Mouse (Mus musculus) testis, postnatal 10 days (tissue): ENCODE results near the gene Mapk12.
A peak's percentile ranks its signal among the peaks of the same experiment; 100 is the strongest.

Source experiments
- DNase-seq: peaks from one replicate; pipeline ENCODE4 v3.0.0; 2021; ENCODE audit warnings: low spot score

Mapk12 gene

DNA sequence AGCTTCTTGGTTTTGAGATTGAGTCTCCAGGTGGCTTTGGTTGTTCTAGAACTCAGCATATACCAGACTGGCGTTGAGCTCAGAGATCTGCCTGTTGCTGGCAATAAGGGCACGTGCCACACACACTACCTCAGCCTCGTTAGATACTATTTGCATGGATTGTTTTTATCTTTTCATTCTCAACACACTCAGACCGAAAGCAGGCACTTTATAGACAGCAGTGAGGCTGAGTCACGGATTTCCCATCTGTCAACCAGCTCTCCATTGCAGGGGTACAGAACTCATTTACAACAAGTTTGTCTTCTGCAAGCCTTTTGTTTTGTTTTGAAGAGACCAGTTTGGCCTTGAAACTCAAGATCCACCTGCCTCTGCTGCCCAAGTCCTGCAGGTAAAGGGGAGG, 43.1 kb downstream of the Mapk12 start:
- no peak for DNase-seq

DNA sequence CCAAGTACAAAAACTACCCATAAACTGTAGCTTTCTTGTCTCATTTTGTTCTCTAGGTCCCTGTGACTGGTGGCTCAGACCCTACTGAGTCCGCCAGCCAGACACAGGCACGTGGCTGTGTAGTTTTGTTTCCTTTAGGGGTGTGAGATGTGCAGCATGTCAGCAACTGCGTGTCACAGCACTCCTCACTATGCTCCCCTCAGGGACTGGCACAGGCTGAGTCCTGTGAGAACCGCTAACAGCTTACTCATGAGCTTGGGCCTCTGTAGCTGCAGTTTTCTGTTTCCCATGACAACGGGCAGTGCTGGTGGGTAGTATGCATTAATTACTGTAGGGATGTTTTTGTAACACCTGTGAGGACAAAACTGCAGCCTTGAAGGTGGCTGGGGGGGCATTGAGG, 48.3 kb downstream of the Mapk12 start:
- DNase-seq = no peak

DNA sequence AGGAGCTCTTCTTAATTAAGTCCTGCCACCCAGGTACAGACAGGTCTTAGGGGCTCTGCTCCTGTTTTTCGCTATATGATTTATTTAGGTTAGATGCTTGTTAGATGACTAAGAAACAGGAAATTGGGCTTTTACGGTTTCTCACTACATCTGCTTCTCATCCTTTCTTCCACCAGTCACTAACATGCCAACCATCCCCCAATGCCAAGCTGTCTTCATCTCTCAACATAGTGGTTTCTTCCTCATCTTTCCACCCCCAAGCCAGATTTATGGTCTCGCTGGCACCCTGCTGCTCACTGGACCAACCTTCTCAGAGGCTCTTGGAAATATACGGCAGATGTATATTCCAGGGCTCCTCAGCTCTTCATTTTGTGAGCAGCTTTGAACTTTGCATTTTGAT, 49.8 kb downstream of the Mapk12 start:
- no peak for DNase-seq

DNA sequence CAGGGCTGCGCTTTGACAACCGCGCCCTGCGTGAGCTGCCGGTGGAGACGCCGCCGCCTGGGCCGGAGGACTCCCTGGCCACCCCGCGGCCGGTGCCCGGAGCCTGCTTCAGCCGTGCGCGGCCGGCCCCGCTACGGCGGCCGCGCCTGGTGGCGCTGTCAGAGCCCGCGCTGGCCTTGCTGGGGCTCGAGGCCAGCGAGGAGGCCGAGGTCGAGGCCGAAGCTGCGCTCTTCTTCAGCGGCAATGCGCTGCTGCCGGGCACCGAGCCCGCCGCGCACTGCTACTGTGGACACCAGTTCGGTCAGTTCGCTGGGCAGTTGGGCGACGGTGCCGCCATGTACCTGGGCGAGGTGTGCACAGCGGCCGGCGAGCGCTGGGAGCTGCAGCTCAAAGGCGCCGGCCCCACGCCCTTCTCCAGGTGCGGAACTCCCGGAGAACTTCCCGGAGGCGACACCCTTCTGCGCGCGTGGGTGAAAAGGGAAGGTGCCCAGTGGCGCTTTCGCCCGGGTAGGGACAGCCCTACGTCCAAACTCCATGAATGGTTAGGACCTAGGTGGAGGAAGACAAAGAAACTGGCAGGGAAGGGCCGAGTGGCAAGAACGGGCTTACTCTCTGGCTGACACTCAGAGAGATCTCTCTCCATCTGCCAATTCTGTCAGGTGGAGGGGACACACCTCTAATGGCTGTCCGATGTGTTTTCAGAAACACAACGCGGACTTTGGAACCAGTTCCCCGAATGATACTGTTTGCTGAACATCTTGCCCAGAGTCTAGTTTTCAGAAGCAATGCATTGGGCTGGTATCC, 51.1 kb downstream of the Mapk12 start:
- DNase-seq = peak; percentile 66

DNA sequence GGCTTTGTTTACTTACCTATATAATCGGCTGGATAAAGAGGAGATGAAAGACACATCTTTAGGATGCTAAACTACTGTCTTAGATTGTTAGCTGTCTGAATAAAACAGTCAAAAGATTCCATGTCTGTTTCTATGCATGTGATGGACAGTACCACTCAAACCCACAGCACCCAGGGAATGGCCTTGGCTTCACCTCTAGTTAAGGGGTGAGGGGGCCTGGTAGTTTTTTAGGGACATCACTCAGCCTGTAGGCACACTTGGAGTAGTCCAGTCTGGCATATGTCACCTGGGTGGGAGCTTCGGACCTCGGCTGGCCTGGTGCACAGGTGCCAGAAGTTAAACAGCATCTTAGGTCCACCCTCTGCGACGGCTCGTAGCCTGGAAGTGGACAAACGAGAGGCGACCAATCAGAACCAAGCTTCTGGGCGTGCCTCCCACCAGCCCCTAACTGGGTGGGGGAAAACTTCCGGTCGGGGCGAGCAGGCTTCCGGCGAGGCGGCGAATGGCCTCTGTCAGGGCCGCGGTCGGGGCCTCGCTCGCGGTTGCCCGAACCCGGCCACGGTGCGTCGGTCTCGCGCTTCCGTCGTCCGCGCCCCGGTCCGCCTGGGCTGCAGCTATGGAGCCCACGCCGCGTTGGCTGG, 51.8 kb downstream of the Mapk12 start, which contains the start of gene Selenoo:
TSS of gene Selenoo (plus strand) at position 478 of the 641 bp plus-strand sequence.
- DNase-seq = peak; percentile 91

DNA sequence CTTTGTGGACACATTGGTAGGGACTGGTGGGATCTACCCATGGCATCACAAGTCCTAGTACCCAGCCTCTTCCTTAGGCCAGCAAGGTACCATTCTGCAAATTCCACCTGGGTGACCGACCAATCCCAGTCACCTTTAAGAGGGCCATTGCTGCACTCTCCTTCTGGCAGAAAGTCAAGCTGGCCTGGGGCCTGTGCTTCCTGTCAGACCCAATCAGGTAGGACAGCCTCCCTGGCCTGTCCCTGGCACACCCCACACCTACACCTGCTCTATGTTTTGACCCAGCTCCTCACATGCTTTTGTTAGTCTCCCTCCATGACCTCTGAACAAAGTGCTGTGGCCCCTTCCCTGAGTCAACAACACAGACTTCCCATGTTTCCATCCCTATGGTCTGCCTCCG, 55.7 kb downstream of the Mapk12 start:
- peak; percentile 43 for DNase-seq

DNA sequence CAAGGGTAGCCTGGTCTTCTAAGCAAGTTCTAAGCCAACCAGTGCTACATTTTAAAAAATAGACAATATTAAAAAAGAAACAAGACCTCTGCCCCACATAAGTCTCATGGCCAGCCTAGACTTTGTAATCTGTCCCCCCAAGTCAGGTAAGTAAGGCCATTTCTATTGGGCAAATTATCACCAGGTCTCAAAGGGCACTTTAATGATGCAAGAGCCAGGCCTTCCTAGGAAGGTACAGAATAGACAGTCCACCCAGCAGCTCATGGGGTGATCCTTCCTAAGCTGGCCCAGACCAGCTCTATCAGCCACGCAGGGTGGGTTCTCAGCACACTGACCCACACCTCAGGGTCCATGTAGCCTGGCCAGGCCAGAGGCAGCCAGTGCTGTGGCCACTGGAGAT, 56.6 kb downstream of the Mapk12 start:
- DNase-seq = no peak
